Mouse (Mus musculus) telencephalon, adult 2 months (tissue): ENCODE results near the gene Smarcc2.

Experiments
- DNase-seq: peaks from one replicate; pipeline ENCODE4 v3.0.0-alpha.2; 2011; ENCODE audit warnings: low read depth, low spot score

The Smarcc2 gene

GRCm38 (mm10) chr10:128511761-128512160 is 52.7 kb downstream of the Smarcc2 start:
- no peak for DNase-seq

- no peak for DNase-seq
Observed at GRCm38 (mm10) chr10:128515044-128515443, 56.0 kb downstream of the Smarcc2 start.

GRCm38 (mm10) chr10:128516029-128516428 is 57.0 kb downstream of the Smarcc2 start:
- DNase-seq = no peak

GRCm38 (mm10) chr10:128516677-128517076 is 57.6 kb downstream of the Smarcc2 start:
- DNase-seq = no peak

GRCm38 (mm10) chr10:128518833-128519232 is 59.8 kb downstream of the Smarcc2 start:
- no peak for DNase-seq

- no peak for DNase-seq
Observed at GRCm38 (mm10) chr10:128520591-128520990, 61.5 kb downstream of the Smarcc2 start.

- no peak for DNase-seq
Observed at GRCm38 (mm10) chr10:128522351-128522750, 63.3 kb downstream of the Smarcc2 start.

- no peak for DNase-seq
Observed at GRCm38 (mm10) chr10:128524111-128524731, 65.2 kb downstream of the Smarcc2 start.

GRCm38 (mm10) chr10:128524732-128525662 is 65.9 kb downstream of the Smarcc2 start:
- no peak for DNase-seq

GRCm38 (mm10) chr10:128525671-128526308 is 66.7 kb downstream of the Smarcc2 start, which contains the start of gene Esyt1:
TSS of gene Esyt1 (minus strand) at chr10:128525871.
- peak; percentile 97 for DNase-seq

GRCm38 (mm10) chr10:128526366-128527356 is 67.6 kb downstream of the Smarcc2 start:
- no peak for DNase-seq

- no peak for DNase-seq
Observed at GRCm38 (mm10) chr10:128535206-128535605, 76.2 kb downstream of the Smarcc2 start.

GRCm38 (mm10) chr10:128535624-128536265 is 76.7 kb downstream of the Smarcc2 start:
- DNase-seq = no peak

GRCm38 (mm10) chr10:128536266-128536940 is 77.4 kb downstream of the Smarcc2 start:
- DNase-seq = peak; percentile 65

- no peak for DNase-seq
Observed at GRCm38 (mm10) chr10:128538340-128538870, 79.4 kb downstream of the Smarcc2 start.
